Mouse (Mus musculus): ENCODE measurements at regions not wholly inside any gene's neighbourhood (a gene's known extent, or its start where the extent isn't known, plus 50 kb on each side); places are given as distances from the start of the nearest gene placed in this dataset.

- in situ Hi-C loops (cut with MboI; ENCODE audit: unreplicated experiment in 2 of 2): loop anchor here in 1 of 2 experiments (25.0 kb wide), 1 partner anchor 105 kb away; the partner anchor contains the start of gene Fyn
Measured at GRCm38 (mm10) chr10:39257371-39258154, 94.0 kb upstream of the Ccn6 start.

GRCm38 (mm10) chr10:39254561-39254960 lies 91.0 kb upstream of the Ccn6 start:
- in situ Hi-C loops (cut with MboI; ENCODE audit: unreplicated experiment in 2 of 2): loop anchor here in 1 of 2 experiments (25.0 kb wide), 1 partner anchor 108 kb away; the partner anchor contains the start of gene Fyn

GRCm38 (mm10) chr10:39250039-39250438 lies 86.4 kb upstream of the Ccn6 start:
- in situ Hi-C loops (cut with MboI; ENCODE audit: unreplicated experiment in 2 of 2): loop anchor here in 1 of 2 experiments (25.0 kb wide), 1 partner anchor 112 kb away; the partner anchor contains the start of gene Fyn

- in situ Hi-C loops (cut with MboI; ENCODE audit: unreplicated experiment in 2 of 2): no loop called here
Measured at GRCm38 (mm10) chr10:39248486-39248885, 84.9 kb upstream of the Ccn6 start.

GRCm38 (mm10) chr10:39246984-39247383 lies 83.4 kb upstream of the Ccn6 start:
- in situ Hi-C loops (cut with MboI; ENCODE audit: unreplicated experiment in 2 of 2): no loop called here

- in situ Hi-C loops (cut with MboI; ENCODE audit: unreplicated experiment in 2 of 2): no loop called here
Measured at GRCm38 (mm10) chr10:39245141-39245540, 81.5 kb upstream of the Ccn6 start.

GRCm38 (mm10) chr10:39244061-39244460 lies 80.5 kb upstream of the Ccn6 start:
- in situ Hi-C loops (cut with MboI; ENCODE audit: unreplicated experiment in 2 of 2): no loop called here

GRCm38 (mm10) chr10:39242398-39242797 lies 78.8 kb upstream of the Ccn6 start:
- in situ Hi-C loops (cut with MboI; ENCODE audit: unreplicated experiment in 2 of 2): no loop called here

- in situ Hi-C loops (cut with MboI; ENCODE audit: unreplicated experiment in 2 of 2): no loop called here
Measured at GRCm38 (mm10) chr10:39241922-39242321, 78.3 kb upstream of the Ccn6 start.

- in situ Hi-C loops (cut with MboI; ENCODE audit: unreplicated experiment in 2 of 2): no loop called here
Measured at GRCm38 (mm10) chr10:39241486-39241885, 77.9 kb upstream of the Ccn6 start.

GRCm38 (mm10) chr10:39240966-39241365 lies 77.4 kb upstream of the Ccn6 start:
- in situ Hi-C loops (cut with MboI; ENCODE audit: unreplicated experiment in 2 of 2): no loop called here

- in situ Hi-C loops (cut with MboI; ENCODE audit: unreplicated experiment in 2 of 2): no loop called here
Measured at GRCm38 (mm10) chr10:39240178-39240791, 76.7 kb upstream of the Ccn6 start.

GRCm38 (mm10) chr10:39239498-39240177 lies 76.0 kb upstream of the Ccn6 start:
- in situ Hi-C loops (cut with MboI; ENCODE audit: unreplicated experiment in 2 of 2): loop anchor here (5.0 kb wide), 2 partner anchors 67 to 283 kb away; no protein-coding TSS in a partner anchor

- in situ Hi-C loops (cut with MboI; ENCODE audit: unreplicated experiment in 2 of 2): loop anchor here (5.0 kb wide), 2 partner anchors 66 to 284 kb away; no protein-coding TSS in a partner anchor
Measured at GRCm38 (mm10) chr10:39238596-39238995, 75.0 kb upstream of the Ccn6 start.

- in situ Hi-C loops (cut with MboI; ENCODE audit: unreplicated experiment in 2 of 2): loop anchor here (5.0 kb wide), 2 partner anchors 65 to 285 kb away; no protein-coding TSS in a partner anchor
Measured at GRCm38 (mm10) chr10:39237549-39237948, 74.0 kb upstream of the Ccn6 start.

GRCm38 (mm10) chr10:39233926-39234450 lies 70.4 kb upstream of the Ccn6 start:
- in situ Hi-C loops (cut with MboI; ENCODE audit: unreplicated experiment in 2 of 2): no loop called here

- in situ Hi-C loops (cut with MboI; ENCODE audit: unreplicated experiment in 2 of 2): no loop called here
Measured at GRCm38 (mm10) chr10:39233191-39233590, 69.6 kb upstream of the Ccn6 start.

GRCm38 (mm10) chr10:39230634-39231410 lies 67.2 kb upstream of the Ccn6 start:
- in situ Hi-C loops (cut with MboI; ENCODE audit: unreplicated experiment in 2 of 2): no loop called here

GRCm38 (mm10) chr10:39229233-39229632 lies 65.6 kb upstream of the Ccn6 start:
- in situ Hi-C loops (cut with MboI; ENCODE audit: unreplicated experiment in 2 of 2): no loop called here

GRCm38 (mm10) chr10:39228027-39228426 lies 64.4 kb upstream of the Ccn6 start:
- in situ Hi-C loops (cut with MboI; ENCODE audit: unreplicated experiment in 2 of 2): no loop called here

Data from v-Abl transformed pro-B cells (cell line).